ENCODE assay signal across 8 mouse cellular contexts in genomic region chr4:128729709-128730037, GRCm38 (mm10). TPM values are rescaled to one million over a fixed set of nuclear protein-coding genes. Genes with fewer than 3 reads are reported as not detected.
A peak's percentile ranks its signal among the peaks of the same experiment; 100 is the strongest.
DNase-seq lines count a peak whose midpoint lies in the region; ATAC-seq and TF ChIP-seq lines count a peak whose summit lies in the region.

No protein-coding gene starts in this region.

- intact Hi-C loops in heart, adult 2 months (cut with DNase I), result loop anchor here (2.0 to 5.0 kb wide), 2 partner anchors 48 to 155 kb away; no protein-coding TSS in a partner anchor
- intact Hi-C loops in gastrocnemius, postnatal 36 days (cut with DNase I), result no loop called here

- no peaks in the 10 kb centered on the region for H3K27me3 ChIP-seq in heart, adult 2 months (ENCODE audit: control insufficient read depth, insufficient read depth, low read length)
- H3K27me3 ChIP-seq in kidney, embryonic 16.5 days (ENCODE audit: insufficient read depth, low read length), result no peaks in the 10 kb centered on the region

- H3K9me3 ChIP-seq in kidney, embryonic 16.5 days (ENCODE audit: low read length), result no peaks in the 10 kb centered on the region

- H3K36me3 ChIP-seq in heart, adult 2 months (ENCODE audit: control insufficient read depth, insufficient read depth, low read length), result peaks cover 12% of the 10 kb centered on the region
- H3K36me3 ChIP-seq in kidney, embryonic 16.5 days (ENCODE audit: insufficient read depth, low read length), result peaks cover 11% of the 10 kb centered on the region; the same call in 1 of the 2 replicates

- H3K79me2 ChIP-seq in heart, adult 2 months (replicated peaks; ENCODE audit: control insufficient read depth, insufficient read depth, low read length), result peaks cover 2% of the 10 kb centered on the region; the same call in 1 of the 2 replicates

- H3K9ac ChIP-seq in heart, adult 2 months (ENCODE audit: low read depth, low read length), result peak overlapping the region; percentile 55
- H3K9ac ChIP-seq in kidney, embryonic 16.5 days (replicated peaks; ENCODE audit: low read length), result peak overlapping the region; percentile 99

- H3K4me1 ChIP-seq in heart, adult 2 months (ENCODE audit: control insufficient read depth, insufficient read depth, low read length), result peaks cover 27% of the 10 kb centered on the region
- peaks cover 65% of the 10 kb centered on the region for H3K4me1 ChIP-seq in kidney, embryonic 16.5 days (ENCODE audit: insufficient read depth, low read length)

- ATAC-seq in kidney, embryonic 16.5 days (ENCODE audit: low FRiP score, low TSS enrichment), result no peak

- DNase-seq in layer of hippocampus, adult 2 months (ENCODE audit: low spot score in 2 of 2), result no peak
- DNase-seq in layer of hippocampus, postnatal 36 days, result no peak
- DNase-seq in heart, adult 2 months, result peak; percentile 51
- DNase-seq in lung, postnatal 4 days, result peak; percentile 56 to 59
- DNase-seq in ovary, adult 18-20 months (ENCODE audit: low spot score), result no peak
- no peak for DNase-seq in gastrocnemius, adult 8-10 months (ENCODE audit: low spot score in 2 of 2)
- DNase-seq in gastrocnemius, postnatal 36 days, result no peak

- peak overlapping the region; percentile 79 for H3K4me3 ChIP-seq in layer of hippocampus, adult 2 months
- H3K4me3 ChIP-seq in heart, adult 2 months, result peak overlapping the region; percentile 90
- H3K4me3 ChIP-seq in kidney, embryonic 16.5 days (ENCODE audit: low read length), result peak overlapping the region; percentile 97

- 0 out of 2 replicates have a peak, but pooled peaks have one; percentile 15 for TF ChIP-seq EP300 in heart, adult 2 months (IDR thresholded peaks at IDR 0.05; ENCODE audit: insufficient read depth, low read depth, low read length)

- peak overlapping the region; percentile 94 for H3K4me2 ChIP-seq in kidney, embryonic 16.5 days (replicated peaks; ENCODE audit: low read depth, low read length)

- WGBS in heart, adult 2 months, result 19% methylated on average over 5 of the region's 5 CpGs
- WGBS in kidney, embryonic 16.5 days, result under 1% methylated on average over 5 of the region's 5 CpGs

- TF ChIP-seq CTCF in layer of hippocampus, adult 2 months (conservative IDR thresholded peaks at IDR 0.05), result no peak
- TF ChIP-seq CTCF in heart, adult 2 months (IDR thresholded peaks at IDR 0.05), result no peak

- H3K27ac ChIP-seq in layer of hippocampus, adult 2 months, result peak overlapping the region; percentile 98
- H3K27ac ChIP-seq in heart, adult 2 months, result peak overlapping the region; percentile 90
- peak overlapping the region; percentile 90; the same call in 1 of the 2 replicates for H3K27ac ChIP-seq in kidney, embryonic 16.5 days (ENCODE audit: low read length)

- 0 out of 2 replicates have a peak, but pooled peaks have one; percentile 17 for TF ChIP-seq POLR2A in heart, adult 2 months (IDR thresholded peaks at IDR 0.05; ENCODE audit: insufficient read depth, low read depth, low read length)

RNA-seq across cellular contexts. Expression of gene A3galt2, which starts 25.5 kb away (rescaled TPM):
- under 1 TPM; 0.20 to 0.26 TPM for total RNA-seq in layer of hippocampus, adult 2 months (2021)
- under 1 TPM; 0.48 to 0.62 TPM for total RNA-seq in layer of hippocampus, postnatal 36 days (2021)
- under 1 TPM; 0.08 to 0.16 TPM for total RNA-seq in heart, adult 2 months (2021)
- 0.15 and 0.37 TPM in 2 replicates for polyA plus RNA-seq in heart, adult 2 months (2012; rRNA removed)
- polyA plus RNA-seq in kidney, embryonic 16.5 days (2015; fragmentation: Nextera tagmentation; extraction: Ambion mirVana), result 0.24 and 0.35 TPM in 2 replicates
- not detected for total RNA-seq in gastrocnemius, adult 8-10 months (2022)
- under 1 TPM; 0.10 to 0.20 TPM for total RNA-seq in gastrocnemius, postnatal 36 days (2021)

Comparison
In these comparisons a context has a peak if more than half of its experiments do, and no peak if none do; other contexts are left out.
1. DNase-seq: peak in heart, adult 2 months (2 of 2) and lung, postnatal 4 days (2 of 2); none in layer of hippocampus, adult 2 months (0 of 2), layer of hippocampus, postnatal 36 days (0 of 2), ovary, adult 18-20 months (single experiment), gastrocnemius, adult 8-10 months (0 of 2) and gastrocnemius, postnatal 36 days (0 of 2).
2. Peak in every context shown above with its lines, with median percentiles within 50 percentile points of each other: H3K27ac ChIP-seq and H3K4me3 ChIP-seq.